Mouse (Mus musculus): ENCODE data around the gene Fut8.

- no peak for TF ChIP-seq TAL1 (IDR thresholded peaks at IDR 0.05; ENCODE audit: low read length)
- no peak for TF ChIP-seq GATA1 (IDR thresholded peaks at IDR 0.05; ENCODE audit: low read length)
Measured at GRCm38 (mm10) chr12:77193225-77193716, 44.7 kb upstream of the Fut8 start.

All from erythroblast, embryonic 14.5 days (primary cell).